Mouse (Mus musculus) erythroblast, embryonic 14.5 days (primary cell): ENCODE measurements around the gene Rnf169. TPM values are rescaled to one million over a fixed set of nuclear protein-coding genes. Genes with fewer than 3 reads are reported as not detected.

Experiments used
- H3K27me3 ChIP-seq: 2 replicates; pipeline ENCODE4 v1.6.1; 2012; ENCODE audit warnings: inconsistent platforms; ENCODE audit not compliant: control insufficient read depth
- H3K36me3 ChIP-seq: 2 replicates; pipeline ENCODE4 v1.6.1; 2012; ENCODE audit warnings: mild to moderate bottlenecking, inconsistent platforms; ENCODE audit not compliant: control insufficient read depth
- H3K4me1 ChIP-seq: 2 replicates; pipeline ENCODE4 v1.6.1; 2012; ENCODE audit warnings: inconsistent platforms; ENCODE audit not compliant: control insufficient read depth
- H3K4me3 ChIP-seq: replicated peaks from 2 replicates; pipeline ENCODE3; 2012; ENCODE audit warnings: moderate library complexity, mild to moderate bottlenecking, inconsistent platforms
- H3K9me3 ChIP-seq: 2 replicates; pipeline ENCODE4 v1.6.1; 2012; ENCODE audit warnings: low read length, inconsistent platforms, mixed read lengths; ENCODE audit not compliant: control insufficient read depth
- GATA1 ChIP-seq: IDR thresholded peaks from 2 replicates; pipeline ENCODE4 v1.6.1; 2012; ENCODE audit warnings: low read length, inconsistent platforms, mixed read lengths
- TAL1 ChIP-seq: IDR thresholded peaks from 3 replicates; pipeline ENCODE4 v1.6.1; 2012; ENCODE audit warnings: low read length, inconsistent platforms, mixed read lengths
- polyA plus RNA-seq: library from polyadenylated mRNA; stranded (reverse); fragments of >175 nt; gene quantifications from 2 replicates; pipeline ENCODE4 v1.2.3, GENCODE M21; 2012

The Rnf169 gene
- polyA plus RNA-seq, 1 experiment = 0.08 TPM

DNA sequence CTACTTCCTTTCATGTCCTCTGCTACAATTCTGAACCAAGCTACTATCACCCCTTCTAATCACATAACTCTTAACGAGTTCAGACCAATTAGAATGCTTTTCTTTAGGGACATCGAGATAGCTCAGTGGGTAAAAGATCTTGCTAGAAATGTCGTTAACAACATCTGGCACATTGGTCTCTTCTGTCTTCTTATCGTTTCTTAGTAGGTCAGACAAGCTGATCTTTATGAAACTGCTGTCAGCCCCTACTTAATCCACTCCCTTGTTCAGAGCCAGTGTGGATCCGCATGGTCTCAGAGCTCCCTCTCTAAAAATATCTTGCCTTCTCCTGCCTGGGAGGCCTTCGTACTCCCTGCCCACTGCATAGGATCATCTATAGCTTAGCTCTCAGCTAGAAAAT lies 106.3 kb downstream of the Rnf169 start:
- H3K4me3 ChIP-seq = no peak overlapping the region
- H3K27me3 ChIP-seq = peaks cover 4% of the 10 kb centered on the region
- H3K36me3 ChIP-seq = no peaks in the 10 kb centered on the region
- H3K4me1 ChIP-seq = peaks cover 5% of the 10 kb centered on the region
- no peak for TF ChIP-seq TAL1
- no peak for TF ChIP-seq GATA1
- H3K9me3 ChIP-seq = no peaks in the 10 kb centered on the region

Other genes starting within 250 kb of the Rnf169 start
- gene Olfr521, start 216.9 kb downstream of the Rnf169 start, polyA plus RNA-seq = not detected in 2 replicates
- 0.39 and 0.51 TPM in 2 replicates for gene Neu3, start 152.0 kb downstream of the Rnf169 start, polyA plus RNA-seq
- 0.03 TPM in 1 of 2 replicates, not detected in the other for gene Xrra1, start 121.3 kb downstream of the Rnf169 start, polyA plus RNA-seq
- gene Spcs2, start 117.0 kb downstream of the Rnf169 start, polyA plus RNA-seq = 2.5 and 5.9 TPM in 2 replicates
- gene Chrdl2, start 25.7 kb upstream of the Rnf169 start, polyA plus RNA-seq = not detected in 2 replicates
- 1.2 and 2.9 TPM in 2 replicates for gene Pold3, start 141.1 kb upstream of the Rnf169 start, polyA plus RNA-seq
- gene Lipt2, start 178.8 kb upstream of the Rnf169 start, polyA plus RNA-seq = 0.02 and 0.13 TPM in 2 replicates
- gene Kcne3, start 196.1 kb upstream of the Rnf169 start, polyA plus RNA-seq = not detected in 2 replicates
- gene Pgm2l1, start 246.9 kb upstream of the Rnf169 start, polyA plus RNA-seq = 0.49 and 0.81 TPM in 2 replicates